Mouse (Mus musculus): Measurements from ENCODE around the gene Setdb1. TPM values are rescaled to one million over a fixed set of nuclear protein-coding genes. Genes with fewer than 3 reads are reported as not detected.

Gene Setdb1
- total RNA-seq, 1 experiment, result 59.1 TPM

DNA sequence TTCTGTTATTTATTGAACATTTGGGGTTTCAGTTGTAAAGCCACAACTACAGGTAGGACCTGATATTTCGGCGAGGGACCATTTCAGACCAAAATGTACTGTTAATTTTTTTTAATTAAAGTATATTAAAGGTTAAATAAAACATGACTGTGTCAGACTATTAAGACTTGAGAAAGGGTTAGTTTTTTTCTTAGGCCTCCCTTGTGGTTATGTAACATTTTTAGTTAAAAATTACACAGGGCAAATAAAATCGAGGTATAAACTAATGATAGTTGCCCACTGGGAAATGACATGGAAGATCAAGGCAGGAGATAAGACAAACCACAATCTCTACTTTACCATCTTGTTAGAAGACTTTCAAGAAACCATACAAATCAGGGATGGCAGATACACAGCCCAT lies 33.6 kb downstream of the Setdb1 start:
- no peak for TF ChIP-seq ZNF384 (IDR thresholded peaks at IDR 0.05; ENCODE audit: low read depth, low read length)
- no peak for TF ChIP-seq ZC3H11A (IDR thresholded peaks at IDR 0.05; ENCODE audit: borderline replicate concordance, low read depth, low read length)
- no peak for TF ChIP-seq HCFC1 (IDR thresholded peaks at IDR 0.05; ENCODE audit: borderline replicate concordance, insufficient read depth, low read length)
- TF ChIP-seq MAFK (IDR thresholded peaks at IDR 0.05; ENCODE audit: insufficient read depth, low read depth, low read length), result no peak
- TF ChIP-seq CHD2 (IDR thresholded peaks at IDR 0.05; ENCODE audit: low read depth, low read length), result no peak
- Histone ChIP-seq H3K9ac (ENCODE audit: insufficient read depth, low read depth, low read length, poor library complexity, severe bottlenecking) (no peak overlapping the region), H3K9me3 (ENCODE audit: control insufficient read depth, insufficient read depth, low read depth, low read length) (no peaks in the 10 kb centered on the region), H3K36me3 (ENCODE audit: control insufficient read depth, insufficient read depth, low read length, poor library complexity, severe bottlenecking) (peaks cover 62% of the 10 kb centered on the region), H3K4me3 (ENCODE audit: insufficient read depth in 1 of 2, low read depth in 1 of 2, low read length in 2 of 2, poor library complexity in 1 of 2, severe bottlenecking in 1 of 2) (no peak overlapping the region), H3K4me1 (ENCODE audit: control insufficient read depth in 2 of 2, insufficient read depth in 2 of 2, low read length in 2 of 2, poor library complexity in 1 of 2) (peaks cover 5 to 9% of the 10 kb centered on the region in 2 experiments; a peak in 1 of 4 replicates), H3K27ac (ENCODE audit: insufficient read depth, low read depth, low read length, poor library complexity, severe bottlenecking) (no peak overlapping the region)
- in situ Hi-C loops (cut with MboI; ENCODE audit: low sequenced_read_pairs in 2 of 2, unreplicated experiment in 2 of 2), result no loop called here
- no peak for DNase-seq (ENCODE audit: low read depth, low spot score)

DNA sequence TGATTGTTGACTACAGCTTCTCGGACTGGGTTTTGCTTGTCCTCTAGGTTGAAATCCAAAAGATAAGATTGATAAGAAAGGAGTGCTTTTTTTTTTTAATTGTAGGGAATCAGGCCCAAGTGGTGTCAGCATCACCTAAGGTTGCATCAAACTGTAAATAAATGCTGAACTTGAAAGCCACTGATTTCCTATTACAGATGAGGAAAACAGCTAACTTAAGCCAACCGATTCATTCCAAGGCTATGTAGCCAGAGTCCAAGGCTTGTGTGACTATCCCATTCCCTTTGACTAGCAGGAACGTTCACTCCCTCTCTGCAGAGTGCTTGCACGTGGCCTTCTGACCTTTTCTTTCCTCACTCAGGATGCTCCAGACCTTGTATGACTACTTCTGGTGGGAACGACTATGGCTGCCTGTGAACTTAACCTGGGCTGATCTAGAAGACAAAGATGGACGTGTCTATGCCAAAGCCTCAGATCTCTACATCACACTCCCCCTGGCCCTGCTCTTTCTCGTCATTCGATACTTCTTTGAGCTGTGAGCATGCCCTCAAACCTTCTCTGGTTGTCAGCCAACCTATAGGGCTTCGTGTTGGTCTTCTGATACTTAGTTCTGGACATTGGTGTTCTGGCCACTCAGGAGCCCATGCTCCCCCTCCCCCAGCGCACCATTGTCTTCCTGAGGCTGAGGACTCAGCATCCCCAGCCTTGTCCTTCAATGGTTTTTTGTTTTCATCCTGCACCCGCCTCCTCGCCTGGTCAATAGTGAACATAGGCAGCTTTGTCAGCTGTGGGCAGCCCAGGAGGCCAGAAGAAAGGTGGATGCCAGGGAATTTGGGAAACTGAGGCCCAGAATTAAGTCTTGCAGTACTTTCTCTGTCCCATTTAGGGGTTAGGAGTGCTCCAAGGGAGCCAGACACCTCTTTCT lies 37.0 kb downstream of the Setdb1 start:
- TF ChIP-seq ZNF384 (IDR thresholded peaks at IDR 0.05; ENCODE audit: low read depth, low read length) (no peak), HCFC1 (IDR thresholded peaks at IDR 0.05; ENCODE audit: borderline replicate concordance, insufficient read depth, low read length) (no peak), CHD2 (IDR thresholded peaks at IDR 0.05; ENCODE audit: low read depth, low read length) (no peak), MAFK (IDR thresholded peaks at IDR 0.05; ENCODE audit: insufficient read depth, low read depth, low read length) (no peak), ZC3H11A (IDR thresholded peaks at IDR 0.05; ENCODE audit: borderline replicate concordance, low read depth, low read length) (no peak)
- in situ Hi-C loops (cut with MboI; ENCODE audit: low sequenced_read_pairs in 2 of 2, unreplicated experiment in 2 of 2), result no loop called here

DNA sequence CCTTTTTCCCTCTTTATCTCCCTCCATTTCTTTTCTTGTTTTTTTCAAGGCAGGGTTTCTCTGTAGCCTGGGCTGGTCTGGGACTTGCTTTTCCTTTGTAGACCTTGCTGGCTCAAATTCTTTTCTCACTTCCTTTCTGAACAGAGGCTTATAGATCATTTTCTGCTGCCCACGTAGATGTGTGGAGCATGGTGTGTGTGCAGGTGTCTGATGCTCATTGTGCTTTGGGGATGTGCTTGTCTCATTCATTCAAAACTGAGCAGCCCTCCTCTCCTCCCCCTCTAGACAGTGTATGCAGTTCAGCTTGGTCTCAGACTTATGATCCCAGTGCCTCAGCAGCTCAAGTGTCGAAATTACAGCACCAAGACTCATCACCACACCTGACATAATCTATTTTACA lies 37.9 kb downstream of the Setdb1 start:
- Histone ChIP-seq H3K4me1 (ENCODE audit: control insufficient read depth in 2 of 2, insufficient read depth in 2 of 2, low read length in 2 of 2, poor library complexity in 1 of 2) (peaks cover 8 to 13% of the 10 kb centered on the region in 2 experiments; a peak in 2 of 4 replicates), H3K9me3 (ENCODE audit: control insufficient read depth, insufficient read depth, low read depth, low read length) (no peaks in the 10 kb centered on the region), H3K36me3 (ENCODE audit: control insufficient read depth, insufficient read depth, low read length, poor library complexity, severe bottlenecking) (peaks cover 35% of the 10 kb centered on the region), H3K27ac (ENCODE audit: insufficient read depth, low read depth, low read length, poor library complexity, severe bottlenecking) (no peak overlapping the region), H3K9ac (ENCODE audit: insufficient read depth, low read depth, low read length, poor library complexity, severe bottlenecking) (no peak overlapping the region), H3K4me3 (ENCODE audit: insufficient read depth in 1 of 2, low read depth in 1 of 2, low read length in 2 of 2, poor library complexity in 1 of 2, severe bottlenecking in 1 of 2) (no peak overlapping the region)
- TF ChIP-seq ZNF384 (IDR thresholded peaks at IDR 0.05; ENCODE audit: low read depth, low read length) (no peak), ZC3H11A (IDR thresholded peaks at IDR 0.05; ENCODE audit: borderline replicate concordance, low read depth, low read length) (no peak), MAFK (IDR thresholded peaks at IDR 0.05; ENCODE audit: insufficient read depth, low read depth, low read length) (no peak), HCFC1 (IDR thresholded peaks at IDR 0.05; ENCODE audit: borderline replicate concordance, insufficient read depth, low read length) (no peak), CHD2 (IDR thresholded peaks at IDR 0.05; ENCODE audit: low read depth, low read length) (no peak)
- in situ Hi-C loops (cut with MboI; ENCODE audit: low sequenced_read_pairs in 2 of 2, unreplicated experiment in 2 of 2), result no loop called here
- DNase-seq (ENCODE audit: low read depth, low spot score), result no peak

More for the DNA sequence above, 37.0 kb downstream of the Setdb1 start:
- Histone ChIP-seq H3K36me3 (ENCODE audit: control insufficient read depth, insufficient read depth, low read length, poor library complexity, severe bottlenecking) (peaks cover 43% of the 10 kb centered on the region), H3K9ac (ENCODE audit: insufficient read depth, low read depth, low read length, poor library complexity, severe bottlenecking) (no peak overlapping the region), H3K4me3 (ENCODE audit: insufficient read depth in 1 of 2, low read depth in 1 of 2, low read length in 2 of 2, poor library complexity in 1 of 2, severe bottlenecking in 1 of 2) (no peak overlapping the region), H3K9me3 (ENCODE audit: control insufficient read depth, insufficient read depth, low read depth, low read length) (no peaks in the 10 kb centered on the region), H3K4me1 (ENCODE audit: control insufficient read depth in 2 of 2, insufficient read depth in 2 of 2, low read length in 2 of 2, poor library complexity in 1 of 2) (peaks cover 8 to 13% of the 10 kb centered on the region in 2 experiments; a peak in 2 of 4 replicates), H3K27ac (ENCODE audit: insufficient read depth, low read depth, low read length, poor library complexity, severe bottlenecking) (no peak overlapping the region)
- no peak for DNase-seq (ENCODE audit: low read depth, low spot score)

DNA sequence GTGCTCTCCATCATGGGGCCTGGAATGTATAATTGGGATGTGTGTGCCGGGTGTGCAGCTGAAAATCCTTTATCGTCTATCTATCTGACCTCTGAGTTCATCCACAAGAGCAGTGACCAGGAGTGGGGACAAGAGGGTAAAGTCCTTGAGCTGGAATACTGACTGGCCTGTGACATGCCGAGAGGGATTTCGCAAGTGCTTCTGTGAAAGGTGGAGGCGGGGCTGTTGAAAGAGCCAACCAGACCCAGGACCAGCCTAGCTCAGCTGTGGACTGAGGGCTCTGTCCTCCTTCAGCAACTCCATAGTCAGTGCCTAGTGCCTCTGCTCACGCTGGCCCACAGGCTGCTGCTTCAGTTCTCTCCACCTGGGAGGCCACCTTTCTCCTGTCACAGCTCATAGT lies 38.5 kb downstream of the Setdb1 start:
- Histone ChIP-seq H3K9ac (ENCODE audit: insufficient read depth, low read depth, low read length, poor library complexity, severe bottlenecking) (peak overlapping the region; percentile 46; the same call in 1 of the 2 replicates), H3K36me3 (ENCODE audit: control insufficient read depth, insufficient read depth, low read length, poor library complexity, severe bottlenecking) (peaks cover 29% of the 10 kb centered on the region), H3K27ac (ENCODE audit: insufficient read depth, low read depth, low read length, poor library complexity, severe bottlenecking) (peak overlapping the region; percentile 61; the same call in 1 of the 2 replicates), H3K4me1 (ENCODE audit: control insufficient read depth in 2 of 2, insufficient read depth in 2 of 2, low read length in 2 of 2, poor library complexity in 1 of 2) (peaks cover 8 to 13% of the 10 kb centered on the region in 2 experiments; a peak in 2 of 4 replicates), H3K4me3 (ENCODE audit: insufficient read depth in 1 of 2, low read depth in 1 of 2, low read length in 2 of 2, poor library complexity in 1 of 2, severe bottlenecking in 1 of 2) (peak overlapping the region in 1 of 2 experiments; percentile 17; a peak in 1 of 4 replicates), H3K9me3 (ENCODE audit: control insufficient read depth, insufficient read depth, low read depth, low read length) (no peaks in the 10 kb centered on the region)
- DNase-seq (ENCODE audit: low read depth, low spot score), result no peak
- in situ Hi-C loops (cut with MboI; ENCODE audit: low sequenced_read_pairs in 2 of 2, unreplicated experiment in 2 of 2), result no loop called here
- TF ChIP-seq ZNF384 (IDR thresholded peaks at IDR 0.05; ENCODE audit: low read depth, low read length) (no peak), MAFK (IDR thresholded peaks at IDR 0.05; ENCODE audit: insufficient read depth, low read depth, low read length) (no peak), CHD2 (IDR thresholded peaks at IDR 0.05; ENCODE audit: low read depth, low read length) (no peak), HCFC1 (IDR thresholded peaks at IDR 0.05; ENCODE audit: borderline replicate concordance, insufficient read depth, low read length) (no peak), ZC3H11A (IDR thresholded peaks at IDR 0.05; ENCODE audit: borderline replicate concordance, low read depth, low read length) (no peak)

All from ES-E14 (cell line).